Mouse (Mus musculus): ENCODE data around the gene Frmpd4.

DNA sequence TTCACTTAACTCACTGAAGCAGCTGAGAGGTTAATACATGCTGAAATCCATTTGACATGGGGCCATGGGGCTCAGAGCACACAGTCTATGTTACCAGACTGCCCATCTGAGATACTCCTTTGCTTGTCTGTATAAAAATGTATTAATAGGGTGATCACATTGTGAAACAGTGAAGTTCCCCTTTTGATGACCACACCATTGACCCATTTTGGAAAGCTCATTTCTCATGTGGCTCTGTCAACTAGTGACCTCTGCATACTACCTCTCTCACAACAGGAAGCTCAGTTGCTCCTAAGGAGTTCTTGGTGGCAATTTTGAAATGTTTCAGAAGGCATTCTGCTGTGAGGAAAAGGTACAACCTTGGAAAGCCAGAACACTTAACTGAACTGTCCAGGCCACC is 1142.1 kb downstream of the Frmpd4 start:
- no peak for TF ChIP-seq CTCF (IDR thresholded peaks at IDR 0.05; ENCODE audit: control insufficient read depth, insufficient read depth, insufficient replicate concordance, low read depth, low read length)
- TF ChIP-seq POLR2A (IDR thresholded peaks at IDR 0.05; ENCODE audit: control insufficient read depth, low read depth, low read length): no peak
